Mouse (Mus musculus): Measurements from ENCODE around the gene Tshb. TPM values are rescaled to one million over a fixed set of nuclear protein-coding genes. Genes with fewer than 3 reads are reported as not detected.

Gene Tshb
- polyA plus RNA-seq, 1 experiment, result not detected

GRCm38 (mm10) chr3:102736436-102736835 is 46.1 kb downstream of the Tshb start:
- Histone ChIP-seq H3K4me3 (no peak overlapping the region), H3K4me2 (ENCODE audit: low read depth) (no peak overlapping the region), H3K79me2 (ENCODE audit: control insufficient read depth, insufficient read depth) (no peaks in the 10 kb centered on the region), H3K36me3 (ENCODE audit: control insufficient read depth, insufficient read depth) (no peaks in the 10 kb centered on the region), H3ac (ENCODE audit: control insufficient read depth, insufficient read length) (no peak overlapping the region), H3K27me3 (ENCODE audit: control insufficient read depth, insufficient read depth, insufficient read length) (no peaks in the 10 kb centered on the region)
- no peak for TF ChIP-seq SRF (IDR thresholded peaks at IDR 0.05; ENCODE audit: control insufficient read depth, insufficient read length, low read depth)
- no peak for TF ChIP-seq CEBPB (IDR thresholded peaks at IDR 0.05; ENCODE audit: insufficient read depth, poor library complexity, severe bottlenecking)
- TF ChIP-seq TCF12 (IDR thresholded peaks at IDR 0.05; ENCODE audit: insufficient read depth, poor library complexity, severe bottlenecking), result no peak
- no peak for TF ChIP-seq MYOD1 (IDR thresholded peaks at IDR 0.05; ENCODE audit: control insufficient read depth in 1 of 3, insufficient read length in 2 of 3, low read depth in 2 of 3)
- no peak for TF ChIP-seq E2F4 (IDR thresholded peaks at IDR 0.05; ENCODE audit: insufficient read depth)
- TF ChIP-seq POLR2A (IDR thresholded peaks at IDR 0.05; ENCODE audit: insufficient read length, low read depth), result no peak
- TF ChIP-seq TCF3 (IDR thresholded peaks at IDR 0.05; ENCODE audit: insufficient read length, low read depth), result no peak
- no peak for TF ChIP-seq MYOG (IDR thresholded peaks at IDR 0.05; ENCODE audit: control insufficient read depth in 1 of 3, insufficient read depth in 1 of 3, insufficient read length in 2 of 3, low read depth in 2 of 3)
- no peak for TF ChIP-seq POLR2AphosphoS2 (IDR thresholded peaks at IDR 0.05; ENCODE audit: insufficient read length, low read depth)
- no peak for TF ChIP-seq USF1 (IDR thresholded peaks at IDR 0.05; ENCODE audit: low read depth)
- no peak for TF ChIP-seq REST (IDR thresholded peaks at IDR 0.05; ENCODE audit: insufficient read depth, insufficient read length)
- no peak for TF ChIP-seq MAX (IDR thresholded peaks at IDR 0.05; ENCODE audit: low read depth)

- H3K27me3 ChIP-seq (ENCODE audit: control insufficient read depth, insufficient read depth, insufficient read length), result no peaks in the 10 kb centered on the region
- H3K79me2 ChIP-seq (ENCODE audit: control insufficient read depth, insufficient read depth), result no peaks in the 10 kb centered on the region
- no peak overlapping the region for H3ac ChIP-seq (ENCODE audit: control insufficient read depth, insufficient read length)
- peak overlapping the region; percentile 73 for H3K4me2 ChIP-seq (ENCODE audit: low read depth)
- H3K36me3 ChIP-seq (ENCODE audit: control insufficient read depth, insufficient read depth), result no peaks in the 10 kb centered on the region
- no peak for TF ChIP-seq MAX (IDR thresholded peaks at IDR 0.05; ENCODE audit: low read depth)
- peak overlapping the region; percentile 39 for H3K4me3 ChIP-seq
Observed at GRCm38 (mm10) chr3:102735638-102736037, 46.9 kb downstream of the Tshb start.

GRCm38 (mm10) chr3:102735031-102735558 is 47.4 kb downstream of the Tshb start:
- no peaks in the 10 kb centered on the region for H3K79me2 ChIP-seq (ENCODE audit: control insufficient read depth, insufficient read depth)
- no peaks in the 10 kb centered on the region for H3K36me3 ChIP-seq (ENCODE audit: control insufficient read depth, insufficient read depth)
- no peaks in the 10 kb centered on the region for H3K27me3 ChIP-seq (ENCODE audit: control insufficient read depth, insufficient read depth, insufficient read length)
- H3ac ChIP-seq (ENCODE audit: control insufficient read depth, insufficient read length), result no peak overlapping the region
- peak overlapping the region; percentile 73 for H3K4me2 ChIP-seq (ENCODE audit: low read depth)
- TF ChIP-seq MAX (IDR thresholded peaks at IDR 0.05; ENCODE audit: low read depth), result no peak
- no peak for TF ChIP-seq TCF12 (IDR thresholded peaks at IDR 0.05; ENCODE audit: insufficient read depth, poor library complexity, severe bottlenecking)
- no peak for TF ChIP-seq USF1 (IDR thresholded peaks at IDR 0.05; ENCODE audit: low read depth)
- peak overlapping the region; percentile 39 for H3K4me3 ChIP-seq

GRCm38 (mm10) chr3:102734313-102735030 is 48.0 kb downstream of the Tshb start, which contains the start of gene Tspan2:
Gene Tspan2, plus strand, starts transcription at chr3:102734529.
- TF ChIP-seq MYOG (IDR thresholded peaks at IDR 0.05; ENCODE audit: control insufficient read depth in 1 of 3, insufficient read depth in 1 of 3, insufficient read length in 2 of 3, low read depth in 2 of 3) (peak in 1 of 3 experiments; percentile 56), MYOD1 (IDR thresholded peaks at IDR 0.05; ENCODE audit: control insufficient read depth in 1 of 3, insufficient read length in 2 of 3, low read depth in 2 of 3) (peak in 2 of 3 experiments; percentile 7 to 53), REST (IDR thresholded peaks at IDR 0.05; ENCODE audit: insufficient read depth, insufficient read length) (no peak), USF1 (IDR thresholded peaks at IDR 0.05; ENCODE audit: low read depth) (no peak), POLR2A (IDR thresholded peaks at IDR 0.05; ENCODE audit: insufficient read length, low read depth) (peak; percentile 72), TCF12 (IDR thresholded peaks at IDR 0.05; ENCODE audit: insufficient read depth, poor library complexity, severe bottlenecking) (no peak), SRF (IDR thresholded peaks at IDR 0.05; ENCODE audit: control insufficient read depth, insufficient read length, low read depth) (peak; percentile 72), MAX (IDR thresholded peaks at IDR 0.05; ENCODE audit: low read depth) (no peak), POLR2AphosphoS2 (IDR thresholded peaks at IDR 0.05; ENCODE audit: insufficient read length, low read depth) (peak; percentile 72), CEBPB (IDR thresholded peaks at IDR 0.05; ENCODE audit: insufficient read depth, poor library complexity, severe bottlenecking) (no peak), E2F4 (IDR thresholded peaks at IDR 0.05; ENCODE audit: insufficient read depth) (no peak), TCF3 (IDR thresholded peaks at IDR 0.05; ENCODE audit: insufficient read length, low read depth) (no peak)
- Histone ChIP-seq H3ac (ENCODE audit: control insufficient read depth, insufficient read length) (no peak within 1 kb of the TSS), H3K36me3 (ENCODE audit: control insufficient read depth, insufficient read depth) (no peaks in the 10 kb centered on the region), H3K4me2 (ENCODE audit: low read depth) (peak within 1 kb of the TSS; percentile 80), H3K79me2 (ENCODE audit: control insufficient read depth, insufficient read depth) (no peaks in the 10 kb centered on the region), H3K4me3 (peak within 1 kb of the TSS; percentile 39), H3K27me3 (ENCODE audit: control insufficient read depth, insufficient read depth, insufficient read length) (no peaks in the 10 kb centered on the region)

GRCm38 (mm10) chr3:102733936-102734312 is 48.6 kb downstream of the Tshb start:
- Histone ChIP-seq H3ac (ENCODE audit: control insufficient read depth, insufficient read length) (no peak overlapping the region), H3K4me2 (ENCODE audit: low read depth) (peak overlapping the region; percentile 80), H3K79me2 (ENCODE audit: control insufficient read depth, insufficient read depth) (no peaks in the 10 kb centered on the region), H3K27me3 (ENCODE audit: control insufficient read depth, insufficient read depth, insufficient read length) (no peaks in the 10 kb centered on the region), H3K36me3 (ENCODE audit: control insufficient read depth, insufficient read depth) (no peaks in the 10 kb centered on the region), H3K4me3 (peak overlapping the region; percentile 39)
- TF ChIP-seq TCF3 (IDR thresholded peaks at IDR 0.05; ENCODE audit: insufficient read length, low read depth), result no peak
- TF ChIP-seq MYOG (IDR thresholded peaks at IDR 0.05; ENCODE audit: control insufficient read depth in 1 of 3, insufficient read depth in 1 of 3, insufficient read length in 2 of 3, low read depth in 2 of 3), result no peak
- TF ChIP-seq REST (IDR thresholded peaks at IDR 0.05; ENCODE audit: insufficient read depth, insufficient read length), result no peak
- TF ChIP-seq USF1 (IDR thresholded peaks at IDR 0.05; ENCODE audit: low read depth), result no peak
- no peak for TF ChIP-seq POLR2A (IDR thresholded peaks at IDR 0.05; ENCODE audit: insufficient read length, low read depth)
- TF ChIP-seq MYOD1 (IDR thresholded peaks at IDR 0.05; ENCODE audit: control insufficient read depth in 1 of 3, insufficient read length in 2 of 3, low read depth in 2 of 3), result no peak
- TF ChIP-seq TCF12 (IDR thresholded peaks at IDR 0.05; ENCODE audit: insufficient read depth, poor library complexity, severe bottlenecking), result no peak
- no peak for TF ChIP-seq SRF (IDR thresholded peaks at IDR 0.05; ENCODE audit: control insufficient read depth, insufficient read length, low read depth)
- TF ChIP-seq CEBPB (IDR thresholded peaks at IDR 0.05; ENCODE audit: insufficient read depth, poor library complexity, severe bottlenecking), result no peak
- TF ChIP-seq MAX (IDR thresholded peaks at IDR 0.05; ENCODE audit: low read depth), result no peak
- no peak for TF ChIP-seq POLR2AphosphoS2 (IDR thresholded peaks at IDR 0.05; ENCODE audit: insufficient read length, low read depth)
- no peak for TF ChIP-seq E2F4 (IDR thresholded peaks at IDR 0.05; ENCODE audit: insufficient read depth)

All from myocyte (in vitro differentiated cells).